Mouse (Mus musculus) stomach, postnatal 0 days (tissue): ENCODE measurements around the gene Cacna1f.

ENCODE experiments used
- CTCF ChIP-seq: IDR thresholded peaks from 2 replicates; pipeline ENCODE4 v1.5.1; 2016; ENCODE audit warnings: antibody characterized with exemption, low read depth, mild to moderate bottlenecking, moderate library complexity
- EP300 ChIP-seq: optimal IDR thresholded peaks from 2 replicates; pipeline ENCODE3; 2016; ENCODE audit warnings: antibody characterized with exemption

DNA sequence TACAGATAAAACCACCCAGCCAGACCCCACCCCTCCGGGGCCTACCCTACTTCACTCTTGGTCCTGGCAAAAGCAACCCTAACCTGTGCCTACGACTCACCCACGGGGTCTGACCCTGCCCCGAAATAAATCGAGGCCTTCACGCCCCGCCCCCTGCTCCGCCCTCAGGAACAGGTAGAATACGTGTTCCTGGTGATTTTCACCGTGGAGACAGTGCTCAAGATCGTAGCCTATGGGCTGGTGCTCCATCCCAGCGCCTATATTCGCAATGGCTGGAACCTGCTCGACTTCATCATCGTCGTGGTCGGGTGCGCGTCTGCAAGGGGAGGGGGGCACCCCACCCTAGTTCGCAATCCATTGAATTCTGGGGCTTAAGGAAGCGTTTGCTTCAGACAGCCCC lies 3.2 kb downstream of the Cacna1f start:
- TF ChIP-seq EP300: no peak
- no peak for TF ChIP-seq CTCF
